Mouse (Mus musculus) testis, postnatal 10 days (tissue): ENCODE data around the gene Syt3.
A peak's percentile ranks its signal among the peaks of the same experiment; 100 is the strongest.

Source experiments
- DNase-seq: peaks from one replicate; pipeline ENCODE4 v3.0.0; 2021; ENCODE audit warnings: low spot score

Syt3 gene

GRCm38 (mm10) chr7:44383980-44384715, at the start of gene Syt3:
Syt3 (plus strand) TSS chr7:44384102.
- peak; percentile 79 for DNase-seq

DNA sequence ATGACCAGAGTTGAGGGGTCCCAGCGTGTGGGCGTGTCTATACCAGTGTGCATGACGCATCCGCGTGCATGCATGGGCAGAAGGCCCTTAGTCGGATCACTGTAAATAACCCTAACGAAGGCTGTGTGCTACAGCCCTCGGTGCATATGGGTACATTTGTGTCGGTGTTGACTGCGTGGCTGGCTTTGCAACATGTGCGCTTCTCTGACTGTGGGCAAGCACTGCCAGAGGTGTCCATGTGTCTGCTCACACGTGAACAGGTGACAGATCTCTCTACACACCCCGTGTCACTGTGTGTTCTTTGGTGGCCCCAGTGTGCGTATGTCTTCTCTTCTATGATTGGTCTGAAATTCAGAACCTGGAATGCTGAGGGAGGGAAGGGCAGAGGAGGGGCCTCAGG, 49.8 kb upstream of the Syt3 start:
- DNase-seq: no peak

DNA sequence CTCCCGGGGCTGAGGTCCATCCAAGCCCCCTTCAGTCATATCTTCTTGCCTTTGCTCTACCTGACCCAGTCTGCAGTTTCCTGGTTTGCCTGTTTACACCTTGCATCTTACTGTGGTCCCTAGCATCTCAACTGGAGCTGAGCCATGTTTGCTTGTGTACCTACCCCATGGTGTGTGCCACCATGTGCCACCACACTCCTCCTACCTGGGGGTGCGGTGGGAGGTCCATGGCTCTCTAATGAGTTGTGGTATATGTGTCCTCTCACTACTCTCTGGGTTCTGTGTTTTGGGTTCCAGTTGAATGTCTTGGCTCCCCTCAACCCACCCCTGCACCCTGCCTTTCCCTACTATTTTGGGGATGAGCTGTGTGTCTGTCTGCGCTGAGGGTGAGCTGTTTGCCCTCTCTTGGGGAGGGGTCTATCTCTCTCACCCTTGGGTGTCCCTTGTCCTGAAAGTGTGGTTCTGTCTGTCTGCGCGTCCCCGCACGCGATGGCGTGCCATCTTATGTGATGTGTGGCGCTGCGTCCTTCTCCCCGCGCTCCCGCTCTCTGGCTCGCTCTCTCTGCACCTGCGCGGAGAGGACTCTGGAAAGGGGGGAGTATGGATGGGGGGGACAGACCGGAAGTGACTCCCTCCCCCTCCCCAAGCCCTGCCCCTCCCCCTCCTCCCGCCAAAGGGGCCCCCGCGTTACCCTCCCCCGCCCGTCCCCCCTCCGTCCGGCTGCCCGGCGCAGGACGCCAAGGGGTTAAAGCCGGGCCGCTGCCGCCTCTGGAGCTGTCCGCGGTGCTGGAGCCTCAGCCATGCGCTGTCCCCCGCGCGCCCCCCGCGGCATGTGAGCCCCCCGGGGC, 48.6 kb upstream of the Syt3 start:
- DNase-seq: peak; percentile 80

GRCm38 (mm10) chr7:44336046-44337021, 47.6 kb upstream of the Syt3 start:
- DNase-seq: no peak

DNA sequence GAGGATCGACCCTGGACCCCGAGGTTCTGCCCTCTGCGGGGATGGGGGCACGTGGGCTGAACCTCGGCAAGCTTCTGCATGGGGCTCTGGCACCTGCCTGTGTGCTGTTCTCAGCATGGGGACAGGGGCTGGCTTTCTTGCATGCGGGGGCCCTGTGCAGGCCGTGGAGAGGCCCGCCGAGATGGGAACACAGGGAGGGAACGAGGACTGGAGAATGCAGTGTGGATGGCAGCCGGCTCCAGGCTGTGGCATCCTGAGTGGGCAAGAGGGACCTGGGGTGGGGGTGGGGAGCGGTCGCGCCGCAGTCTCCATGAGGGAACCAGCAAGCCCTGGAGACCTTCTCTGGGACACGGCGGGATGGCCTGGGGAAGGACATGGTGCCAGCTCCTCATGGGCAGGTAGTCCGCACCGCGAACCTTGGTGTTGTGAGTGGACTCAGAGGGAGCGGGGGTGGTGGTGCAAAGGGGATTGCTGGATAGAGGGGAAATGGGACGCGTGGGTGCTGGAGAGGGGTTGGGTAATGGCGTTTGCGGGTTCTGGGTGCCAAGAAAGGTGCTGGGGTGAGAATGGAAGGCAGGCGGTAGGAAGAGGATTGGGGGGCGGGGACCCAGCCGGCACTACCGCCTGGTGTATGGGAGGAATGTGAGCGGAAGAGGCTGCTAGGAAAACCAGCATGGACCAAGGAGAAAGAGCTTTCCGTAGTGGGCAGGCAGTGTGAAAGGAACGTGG, 46.6 kb upstream of the Syt3 start:
- DNase-seq: no peak

DNA sequence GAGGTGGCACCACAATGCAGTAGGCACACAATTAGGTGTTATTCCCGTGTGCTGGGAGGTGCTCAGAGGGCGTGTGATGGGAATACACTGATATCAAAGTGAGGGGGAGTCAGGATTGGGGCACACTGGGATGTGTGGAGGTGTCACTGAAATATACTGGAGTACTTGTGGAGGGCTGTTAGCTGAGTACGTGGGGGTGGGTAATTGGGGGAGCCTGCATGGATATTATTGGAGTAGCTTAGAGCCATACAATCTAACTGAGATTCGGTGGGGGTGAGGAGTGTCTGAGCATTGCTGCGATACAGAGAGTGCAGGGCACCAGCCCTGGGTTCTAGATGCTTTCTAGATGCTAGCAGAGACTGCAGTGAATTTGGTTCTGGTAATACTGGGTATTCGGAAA, 43.7 kb upstream of the Syt3 start:
- no peak for DNase-seq

DNA sequence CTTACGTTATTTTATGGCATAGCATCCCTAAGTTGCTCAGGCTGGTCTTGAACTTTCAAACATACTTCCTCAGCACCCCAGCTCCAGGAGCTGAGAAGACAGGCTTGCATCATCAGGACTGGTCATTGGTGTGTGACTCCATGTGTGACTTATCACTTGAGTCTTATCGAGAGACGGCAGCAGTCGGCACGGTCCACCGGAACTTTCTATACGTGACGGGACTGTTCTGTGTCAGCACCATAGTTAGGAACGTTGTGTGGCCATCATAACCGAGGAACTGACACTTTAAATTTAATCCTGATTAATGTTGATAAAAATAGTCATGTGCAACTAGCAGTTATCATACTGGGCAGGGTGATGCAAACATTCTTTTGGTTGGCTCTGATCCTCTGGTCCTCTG, 42.8 kb upstream of the Syt3 start:
- no peak for DNase-seq

DNA sequence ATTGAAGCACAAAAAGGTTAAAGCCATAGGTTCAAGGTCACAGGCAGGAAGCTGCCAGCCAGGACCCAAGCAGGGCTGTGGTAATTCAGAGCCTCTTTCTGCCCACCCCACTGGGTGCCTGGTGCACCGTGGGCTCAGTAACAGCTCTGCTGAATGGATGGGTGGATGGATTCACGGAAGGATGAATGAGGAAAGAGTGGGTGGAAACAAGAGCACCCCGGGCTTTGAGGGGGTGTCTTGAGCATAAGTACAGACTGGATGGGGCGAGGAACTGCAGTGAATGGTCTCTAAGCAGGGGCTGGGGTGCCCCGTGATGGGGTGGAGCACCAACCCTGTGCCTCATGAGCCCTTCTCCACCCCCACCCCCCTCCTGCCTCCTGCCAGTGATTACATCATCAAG, 42.2 kb upstream of the Syt3 start:
- no peak for DNase-seq

GRCm38 (mm10) chr7:44343459-44344015, 40.4 kb upstream of the Syt3 start:
- no peak for DNase-seq

DNA sequence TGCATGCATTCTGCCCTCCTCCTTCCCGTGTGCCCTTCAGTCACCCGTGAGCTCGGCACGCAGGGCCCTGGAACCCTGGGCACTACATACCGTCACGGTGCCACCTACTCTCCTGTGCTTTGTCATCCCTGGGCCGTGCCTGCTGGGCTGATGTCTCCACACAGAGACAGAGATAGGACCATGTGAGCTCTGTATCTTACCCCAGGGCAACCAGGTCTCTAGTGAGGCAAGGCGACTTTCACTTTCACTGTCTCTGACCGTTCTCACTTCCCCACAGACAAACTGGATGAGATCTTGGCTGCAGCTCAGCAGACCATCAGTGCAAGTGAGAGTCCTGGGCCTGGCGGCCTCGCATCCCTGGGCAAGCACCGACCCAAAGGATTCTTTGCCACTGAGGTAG, 39.3 kb upstream of the Syt3 start:
- DNase-seq: no peak

GRCm38 (mm10) chr7:44349043-44349442, 34.9 kb upstream of the Syt3 start:
- no peak for DNase-seq

GRCm38 (mm10) chr7:44350957-44351711, 32.8 kb upstream of the Syt3 start:
- DNase-seq: peak; percentile 82

- DNase-seq: no peak
Observed at GRCm38 (mm10) chr7:44351881-44352749, 31.8 kb upstream of the Syt3 start.

DNA sequence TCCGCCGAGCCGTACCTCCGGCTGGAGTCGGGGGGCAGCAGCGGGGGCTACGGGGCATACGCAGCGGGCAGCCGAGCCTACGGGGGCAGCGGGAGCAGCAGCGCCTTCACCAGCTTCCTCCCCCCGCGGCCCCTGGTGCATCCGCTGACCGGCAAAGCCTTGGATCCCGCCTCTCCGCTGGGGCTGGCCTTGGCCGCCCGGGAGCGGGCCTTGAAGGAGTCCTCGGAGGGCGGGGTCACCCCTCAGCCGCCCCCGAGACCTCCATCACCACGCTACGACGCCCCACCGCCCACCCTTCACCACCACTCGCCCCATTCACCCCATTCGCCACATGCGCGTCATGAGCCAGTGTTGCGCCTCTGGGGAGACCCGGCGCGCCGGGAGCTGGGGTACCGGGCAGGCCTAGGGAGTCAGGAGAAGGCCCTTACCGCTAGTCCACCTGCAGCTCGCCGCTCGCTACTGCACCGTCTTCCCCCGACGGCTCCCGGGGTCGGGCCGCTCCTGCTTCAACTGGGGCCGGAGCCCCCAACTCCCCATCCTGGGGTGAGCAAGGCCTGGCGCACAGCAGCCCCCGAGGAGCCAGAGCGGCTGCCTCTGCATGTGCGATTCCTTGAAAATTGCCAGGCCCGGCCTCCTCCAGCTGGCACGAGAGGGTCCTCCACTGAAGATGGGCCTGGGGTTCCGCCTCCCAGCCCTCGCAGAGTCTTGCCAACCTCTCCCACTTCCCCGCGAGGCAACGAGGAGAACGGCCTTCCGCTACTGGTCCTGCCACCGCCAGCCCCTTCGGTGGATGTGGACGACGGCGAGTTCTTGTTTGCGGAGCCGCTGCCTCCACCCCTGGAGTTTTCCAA, 30.9 kb upstream of the Syt3 start:
- no peak for DNase-seq

DNA sequence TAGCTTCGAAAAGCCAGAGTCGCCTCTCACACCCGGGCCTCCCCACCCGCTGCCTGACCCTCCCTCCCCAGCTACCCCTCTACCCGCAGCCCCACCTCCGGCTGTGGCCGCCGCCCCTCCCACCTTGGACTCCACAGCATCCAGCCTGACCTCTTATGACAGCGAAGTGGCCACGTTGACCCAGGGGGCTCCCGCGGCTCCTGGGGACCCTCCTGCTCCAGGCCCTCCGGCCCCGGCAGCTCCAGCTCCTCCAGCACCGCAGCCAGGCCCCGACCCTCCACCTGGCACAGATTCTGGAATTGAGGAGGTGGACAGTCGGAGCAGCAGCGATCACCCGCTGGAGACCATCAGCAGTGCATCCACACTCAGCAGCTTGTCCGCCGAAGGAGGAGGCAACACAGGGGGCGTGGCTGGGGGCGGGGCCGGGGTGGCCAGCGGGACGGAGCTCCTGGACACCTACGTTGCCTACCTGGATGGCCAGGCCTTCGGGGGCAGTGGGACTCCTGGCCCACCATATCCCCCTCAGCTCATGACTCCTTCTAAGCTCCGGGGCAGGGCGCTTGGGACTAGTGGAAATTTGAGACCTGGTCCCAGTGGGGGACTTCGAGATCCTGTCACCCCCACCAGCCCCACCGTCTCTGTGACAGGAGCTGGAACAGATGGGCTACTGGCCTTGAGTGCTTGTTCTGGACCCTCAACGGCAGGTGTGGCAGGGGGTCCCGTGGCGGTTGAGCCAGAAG, 30.1 kb upstream of the Syt3 start:
- DNase-seq: peak; percentile 68

DNA sequence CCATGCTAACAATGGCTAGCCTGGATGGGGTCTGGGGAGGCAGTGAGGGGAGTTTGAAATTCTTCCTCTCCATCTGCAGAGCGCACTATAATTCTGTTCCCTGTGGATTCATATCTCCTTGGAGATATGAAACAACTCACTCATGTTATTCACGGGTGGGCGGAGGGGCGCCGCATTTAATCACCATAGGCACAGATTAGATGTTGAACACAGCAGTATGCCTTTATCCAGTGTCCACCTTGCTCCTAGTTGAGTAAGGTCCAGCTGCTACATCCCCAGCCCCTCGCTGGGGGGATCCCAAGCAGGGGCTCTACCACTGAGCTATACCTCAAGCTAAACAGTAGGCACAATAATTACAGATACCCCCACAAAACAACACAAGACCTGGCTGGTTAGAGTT, 28.5 kb upstream of the Syt3 start:
- no peak for DNase-seq

GRCm38 (mm10) chr7:44356590-44357481, 27.1 kb upstream of the Syt3 start:
- DNase-seq: no peak
